Mouse (Mus musculus) hindbrain, embryonic 13.5 days (tissue): ENCODE results near the gene Sipa1l3. TPM values are rescaled to one million over a fixed set of nuclear protein-coding genes. Genes with fewer than 3 reads are reported as not detected.
A peak's percentile ranks its signal among the peaks of the same experiment; 100 is the strongest.

Experiments used
- ATAC-seq: fragments of 200-750 bp; cut with Nextera tagmentation; 2 replicates; pipeline ENCODE4 v1.8.0; 2017; ENCODE audit warnings: moderate TSS enrichment; ENCODE audit not compliant: low FRiP score
- H3K27ac ChIP-seq: fragments of 300-500 bp; sonication (generic); 2 replicates; pipeline ENCODE4 v1.5.1; 2015; ENCODE audit warnings: inconsistent platforms, mild to moderate bottlenecking, moderate library complexity
- H3K27me3 ChIP-seq: fragments of 300-500 bp; sonication (generic); 2 replicates; pipeline ENCODE4 v1.6.1; 2015; ENCODE audit warnings: mild to moderate bottlenecking, inconsistent platforms
- H3K36me3 ChIP-seq: fragments of 300-500 bp; sonication (generic); 2 replicates; pipeline ENCODE4 v1.6.1; 2015; ENCODE audit warnings: mild to moderate bottlenecking, inconsistent platforms
- H3K4me1 ChIP-seq: fragments of 300-500 bp; sonication (generic); replicated peaks from 2 replicates; pipeline ENCODE4 v1.6.1; 2015; ENCODE audit warnings: inconsistent platforms
- H3K4me2 ChIP-seq: fragments of 300-500 bp; sonication (generic); 2 replicates; pipeline ENCODE4 v1.6.1; 2015; ENCODE audit warnings: inconsistent platforms, mild to moderate bottlenecking, moderate library complexity
- H3K4me3 ChIP-seq: fragments of 300-500 bp; sonication (generic); 2 replicates; pipeline ENCODE4 v1.5.1; 2015; ENCODE audit warnings: mild to moderate bottlenecking, inconsistent platforms
- H3K9ac ChIP-seq: fragments of 300-500 bp; sonication (generic); 2 replicates; pipeline ENCODE4 v1.6.1; 2015; ENCODE audit warnings: mild to moderate bottlenecking, inconsistent platforms
- H3K9me3 ChIP-seq: fragments of 300-500 bp; sonication (generic); 2 replicates; pipeline ENCODE4 v1.6.1; 2016; ENCODE audit warnings: inconsistent platforms
- WGBS: fragments of 180-500 bp; shearing (Covaris S2); methylation state at CpG from one replicate; pipeline ENCODE4 v1.1.7; 2015; 5-methylcytosine and 5-hydroxymethylcytosine counted together
- polyA plus RNA-seq: library from polyadenylated mRNA; unstranded; fragments of >200 nt; fragmentation: Nextera tagmentation; extraction: Ambion mirVana; gene quantifications from 2 replicates; pipeline ENCODE4 v1.2.1, GENCODE M21; 2015

Sipa1l3 gene
- polyA plus RNA-seq, 1 experiment from 2014 or later = 13.7 TPM

DNA sequence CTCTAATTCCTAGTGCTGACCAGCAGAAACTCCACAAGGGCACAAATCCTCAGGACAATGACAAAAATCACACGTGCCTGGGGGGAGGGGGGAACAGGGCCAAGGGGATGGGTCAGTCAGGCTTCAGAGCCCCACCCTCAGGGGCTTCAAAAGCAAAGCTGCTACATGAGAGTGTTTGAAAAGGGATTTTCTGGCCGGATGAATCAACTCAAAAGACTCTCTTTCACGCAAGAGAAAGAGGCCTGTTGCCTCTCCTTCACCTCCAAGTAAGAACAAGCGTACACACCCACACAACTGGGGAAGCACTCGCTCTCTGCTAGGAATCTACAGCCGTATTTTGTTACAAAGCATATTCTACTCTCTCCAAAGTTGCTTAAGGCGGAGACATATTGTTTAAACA, 28.6 kb downstream of the Sipa1l3 start:
- Histone ChIP-seq H3K4me2 (no peak overlapping the region), H3K9me3 (no peaks in the 10 kb centered on the region), H3K27me3 (peaks cover 21% of the 10 kb centered on the region; the same call in 1 of the 2 replicates), H3K27ac (no peak overlapping the region), H3K4me1 (peaks cover 11% of the 10 kb centered on the region), H3K4me3 (no peak overlapping the region), H3K36me3 (peaks cover 5% of the 10 kb centered on the region; the same call in 1 of the 2 replicates), H3K9ac (no peak overlapping the region)
- 12% methylated on average over 7 of the region's 7 CpGs for WGBS
- ATAC-seq = no peak

DNA sequence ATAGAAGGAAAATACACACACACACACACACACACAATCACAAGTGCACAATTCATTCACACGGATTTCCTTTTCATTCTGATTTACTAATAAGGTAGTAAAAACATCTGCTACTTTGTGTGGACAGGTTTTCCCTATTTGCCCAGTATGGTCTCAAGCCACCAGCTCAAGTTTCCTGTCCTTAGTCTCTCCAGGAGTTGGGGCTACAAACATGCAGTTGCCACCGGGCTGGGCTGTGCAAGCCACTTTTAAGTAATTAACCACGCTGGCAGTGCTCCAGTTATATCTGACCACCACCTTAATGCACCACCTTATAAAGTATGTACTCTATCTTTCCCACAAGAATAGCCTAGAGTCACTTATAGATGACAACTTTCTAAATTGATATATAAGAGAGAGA, 29.1 kb downstream of the Sipa1l3 start:
- 17% methylated on average over 3 of the region's 3 CpGs for WGBS
- Histone ChIP-seq H3K27ac (no peak overlapping the region), H3K4me2 (no peak overlapping the region), H3K4me3 (no peak overlapping the region), H3K27me3 (peaks cover 21% of the 10 kb centered on the region; the same call in 1 of the 2 replicates), H3K9ac (no peak overlapping the region), H3K9me3 (no peaks in the 10 kb centered on the region), H3K4me1 (peaks cover 12% of the 10 kb centered on the region), H3K36me3 (no peaks in the 10 kb centered on the region)
- no peak for ATAC-seq

DNA sequence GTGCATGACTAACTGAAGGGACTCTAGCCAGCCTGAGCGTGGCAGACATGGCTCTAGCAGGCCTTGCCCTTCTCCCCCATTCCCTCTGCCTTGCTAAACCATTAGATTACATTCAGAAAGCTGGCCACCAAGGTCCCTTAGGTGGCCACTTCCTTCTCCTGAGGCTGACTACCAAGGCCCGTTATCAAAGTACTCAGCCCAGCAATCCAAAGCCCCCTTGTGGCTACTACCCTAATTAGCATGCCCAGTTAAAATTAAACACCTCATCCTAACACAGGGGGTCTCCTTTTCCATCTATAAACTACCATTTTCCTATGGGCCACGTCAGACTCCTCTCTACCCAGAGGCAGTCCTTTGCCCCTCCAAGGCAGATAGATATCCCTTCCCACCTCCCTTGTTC, 31.7 kb downstream of the Sipa1l3 start:
- H3K4me1 ChIP-seq = peaks cover 25% of the 10 kb centered on the region
- no peak overlapping the region for H3K4me3 ChIP-seq
- H3K4me2 ChIP-seq = no peak overlapping the region
- no peak for ATAC-seq
- peaks cover 11% of the 10 kb centered on the region; the same call in 1 of the 2 replicates for H3K27me3 ChIP-seq
- no peaks in the 10 kb centered on the region for H3K9me3 ChIP-seq
- 71% methylated on average over 3 of the region's 3 CpGs for WGBS
- no peak overlapping the region for H3K9ac ChIP-seq
- H3K36me3 ChIP-seq = no peaks in the 10 kb centered on the region
- no peak overlapping the region for H3K27ac ChIP-seq

DNA sequence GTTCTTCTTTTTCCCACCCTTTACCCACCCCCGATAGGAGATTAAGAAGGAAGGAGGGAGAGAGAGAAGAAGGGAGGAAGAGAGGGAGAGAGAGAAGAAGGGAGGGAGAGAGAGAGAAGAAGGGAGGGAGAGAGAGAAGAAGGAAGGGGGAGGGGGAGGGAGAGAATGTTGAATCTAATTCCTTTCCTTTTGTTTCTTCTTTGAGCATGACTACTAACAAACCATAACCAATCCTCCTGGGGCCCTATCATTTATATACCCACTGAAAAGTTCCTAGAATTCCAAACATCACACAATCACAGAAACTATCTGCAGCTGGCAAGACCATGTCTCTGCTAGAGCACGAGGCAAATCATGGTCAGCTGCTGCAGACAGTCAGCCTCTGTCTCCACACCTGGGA, 32.7 kb downstream of the Sipa1l3 start:
- Histone ChIP-seq H3K4me1 (peaks cover 36% of the 10 kb centered on the region), H3K36me3 (no peaks in the 10 kb centered on the region), H3K27ac (no peak overlapping the region), H3K9ac (no peak overlapping the region), H3K9me3 (no peaks in the 10 kb centered on the region), H3K4me2 (no peak overlapping the region), H3K4me3 (no peak overlapping the region), H3K27me3 (peaks cover 7% of the 10 kb centered on the region; the same call in 1 of the 2 replicates)
- ATAC-seq = no peak
- 71% methylated on average over 2 of the region's 2 CpGs for WGBS

DNA sequence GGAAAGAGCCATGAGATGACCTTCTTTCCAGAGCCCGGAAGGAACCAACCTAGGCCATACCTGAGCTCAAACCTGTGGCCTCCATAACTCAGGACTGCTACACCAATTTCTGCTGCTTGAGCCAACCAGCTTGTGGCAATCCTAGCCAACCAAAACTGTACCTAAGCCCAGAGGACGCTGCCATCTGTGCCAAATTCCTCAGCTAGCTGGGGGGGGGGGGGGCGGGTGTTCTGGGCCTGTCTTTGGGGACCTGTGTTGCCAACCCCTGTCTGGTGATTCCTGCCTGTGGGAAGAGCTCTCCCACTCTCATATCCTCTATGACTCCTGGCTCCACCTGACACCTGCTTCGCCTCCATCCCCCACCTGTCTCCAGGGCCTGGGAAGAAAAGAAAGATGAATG, 34.9 kb downstream of the Sipa1l3 start:
- Histone ChIP-seq H3K9me3 (no peaks in the 10 kb centered on the region), H3K4me3 (no peak overlapping the region), H3K4me1 (peaks cover 34% of the 10 kb centered on the region), H3K27me3 (peaks cover 6% of the 10 kb centered on the region; the same call in 1 of the 2 replicates), H3K4me2 (no peak overlapping the region), H3K27ac (no peak overlapping the region), H3K36me3 (no peaks in the 10 kb centered on the region), H3K9ac (peak overlapping the region; percentile 14; the same call in 1 of the 2 replicates)
- 73% methylated on average over 4 of the region's 4 CpGs for WGBS
- no peak for ATAC-seq

DNA sequence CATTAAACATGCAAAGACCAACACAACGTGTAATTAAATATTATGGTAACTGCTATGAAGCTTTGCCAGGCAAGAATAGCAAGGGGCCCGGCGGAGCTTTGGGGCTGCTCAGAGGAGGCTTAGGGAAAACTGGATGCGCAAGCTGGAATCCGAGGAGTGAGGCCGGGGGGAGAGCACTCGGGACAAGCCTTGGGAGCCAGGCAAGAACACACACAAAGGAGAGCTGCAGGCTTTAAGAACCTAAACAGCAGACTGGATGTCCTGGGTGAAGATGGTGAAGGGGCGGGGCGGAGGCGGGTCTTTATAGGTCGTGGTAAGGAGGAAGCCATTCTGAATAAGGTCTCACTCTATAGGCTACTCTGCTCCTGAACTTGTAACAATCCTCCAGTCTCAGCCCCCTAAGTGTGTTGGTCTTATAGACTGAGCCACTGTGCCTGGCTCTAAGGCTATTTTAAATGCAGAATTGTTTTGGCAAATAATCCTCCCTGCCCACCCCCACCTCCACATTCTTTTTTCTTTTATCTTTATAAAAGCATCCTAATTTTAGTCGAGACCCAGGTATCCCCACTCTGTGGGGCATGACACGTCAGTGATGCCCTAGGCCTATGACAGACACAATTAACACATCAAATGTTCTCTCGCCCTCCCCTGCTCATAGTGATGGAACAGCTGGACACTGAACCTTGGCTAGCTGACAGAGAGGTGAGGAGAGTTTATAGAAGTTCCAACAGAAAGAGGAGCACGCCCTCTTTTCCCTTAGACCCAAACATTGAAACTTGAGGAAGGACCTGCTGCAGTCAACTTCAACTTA, 36.9 kb downstream of the Sipa1l3 start:
- WGBS = 43% methylated on average over 15 of the region's 15 CpGs
- H3K27ac ChIP-seq = peak overlapping the region; percentile 42; the same call in 1 of the 2 replicates

DNA sequence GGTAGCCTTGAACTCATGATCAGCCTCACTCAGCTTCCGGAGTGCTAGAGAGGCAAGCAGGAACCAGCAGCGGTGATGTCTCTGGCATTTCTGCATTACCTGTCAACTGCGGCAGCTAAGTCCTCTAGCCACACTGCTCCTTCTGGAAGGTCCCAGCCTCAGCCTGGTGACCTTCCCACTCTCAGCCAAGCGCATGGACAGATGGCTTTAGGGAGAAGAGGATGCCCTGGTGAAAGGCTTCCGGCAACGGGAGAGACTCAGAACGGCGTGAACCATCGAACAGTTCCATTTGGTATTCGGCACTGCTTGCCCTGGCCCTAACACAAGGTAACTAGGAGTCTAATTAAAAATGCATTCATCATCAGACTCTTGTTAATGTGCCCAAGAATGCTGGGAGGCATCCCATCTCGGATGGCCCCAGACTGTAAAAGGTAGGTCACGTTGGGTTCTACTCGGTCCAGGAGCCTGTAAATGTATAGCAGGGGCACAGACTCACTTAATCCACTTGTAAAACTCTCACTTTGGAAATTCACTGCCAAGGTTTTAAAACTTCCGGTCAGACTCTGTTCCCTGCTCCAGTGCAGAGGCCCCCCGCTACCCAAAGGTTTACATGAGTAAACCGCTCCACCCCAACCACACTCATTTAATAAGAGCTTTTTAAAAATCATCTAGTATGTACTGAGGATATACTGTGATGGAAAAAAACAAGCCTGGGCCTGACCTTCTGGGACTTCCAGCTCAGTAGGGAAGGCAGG, 37.7 kb downstream of the Sipa1l3 start:
- Histone ChIP-seq H3K9me3 (no peaks in the 10 kb centered on the region), H3K9ac (0 out of 2 replicates have a peak overlapping the region, but pooled peaks have one; percentile 36), H3K4me1 (peaks cover 32% of the 10 kb centered on the region), H3K27ac (peak overlapping the region; percentile 52), H3K4me2 (no peak overlapping the region), H3K36me3 (peaks cover 3% of the 10 kb centered on the region; the same call in 1 of the 2 replicates), H3K27me3 (no peaks in the 10 kb centered on the region), H3K4me3 (no peak overlapping the region)
- ATAC-seq = no peak
- WGBS = 78% methylated on average over 16 of the region's 16 CpGs

More for the DNA sequence above, 36.9 kb downstream of the Sipa1l3 start:
- H3K9me3 ChIP-seq = no peaks in the 10 kb centered on the region
- peaks cover 3% of the 10 kb centered on the region; the same call in 1 of the 2 replicates for H3K36me3 ChIP-seq
- no peak overlapping the region for H3K4me3 ChIP-seq
- 0 out of 2 replicates have a peak, but pooled peaks have one; percentile 31 for ATAC-seq
- no peaks in the 10 kb centered on the region for H3K27me3 ChIP-seq
- H3K4me1 ChIP-seq = peaks cover 32% of the 10 kb centered on the region
- no peak overlapping the region for H3K4me2 ChIP-seq
- 0 out of 2 replicates have a peak overlapping the region, but pooled peaks have one; percentile 36 for H3K9ac ChIP-seq

DNA sequence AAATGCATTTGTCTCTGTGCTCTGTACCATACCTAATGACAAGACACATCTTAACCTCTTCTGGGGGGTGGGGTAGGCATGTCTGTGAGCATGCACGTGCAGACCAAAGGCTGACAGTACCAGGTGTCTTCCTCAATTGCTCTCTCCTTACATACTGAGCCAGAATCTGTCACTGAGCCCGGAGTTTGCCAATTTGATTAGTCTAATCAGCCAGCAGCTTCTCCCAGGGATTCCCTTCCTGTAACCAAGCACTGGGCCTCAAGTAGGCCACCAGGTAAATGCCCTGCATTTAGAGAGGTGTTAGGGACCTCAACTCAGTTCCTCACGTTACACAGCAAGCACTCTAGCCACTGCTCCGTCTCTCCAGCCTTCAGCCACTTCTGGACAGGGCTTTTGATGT, 38.3 kb downstream of the Sipa1l3 start:
- no peak overlapping the region for H3K4me2 ChIP-seq
- H3K9ac ChIP-seq = 0 out of 2 replicates have a peak overlapping the region, but pooled peaks have one; percentile 8
- no peak overlapping the region for H3K4me3 ChIP-seq
- H3K27ac ChIP-seq = peak overlapping the region; percentile 52; the same call in 1 of the 2 replicates
- WGBS = 84% methylated on average over 4 of the region's 4 CpGs
- H3K36me3 ChIP-seq = peaks cover 3% of the 10 kb centered on the region; the same call in 1 of the 2 replicates
- H3K27me3 ChIP-seq = no peaks in the 10 kb centered on the region
- H3K9me3 ChIP-seq = no peaks in the 10 kb centered on the region
- no peak for ATAC-seq
- H3K4me1 ChIP-seq = peaks cover 32% of the 10 kb centered on the region

DNA sequence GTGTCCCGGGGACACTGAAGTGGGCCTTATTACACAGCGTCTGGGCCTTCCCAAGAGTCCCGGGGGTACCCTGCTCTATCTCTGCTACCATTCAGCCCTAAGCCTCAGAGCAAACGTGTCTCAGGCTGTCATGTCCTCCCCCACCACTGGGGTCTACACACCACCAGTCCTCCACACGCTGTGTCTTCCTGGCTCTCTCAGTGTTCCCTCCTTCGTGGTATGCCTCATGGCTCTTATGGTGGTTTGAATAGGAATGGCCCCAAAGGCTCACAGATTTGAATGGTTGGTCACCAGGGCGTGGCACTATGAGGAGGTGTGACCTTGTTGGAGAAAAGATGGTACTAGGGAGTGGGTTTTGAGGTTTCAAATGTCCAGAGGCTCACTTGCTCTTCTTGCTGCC, 43.4 kb downstream of the Sipa1l3 start:
- no peak overlapping the region for H3K4me2 ChIP-seq
- no peak overlapping the region for H3K9ac ChIP-seq
- peaks cover 3% of the 10 kb centered on the region; the same call in 1 of the 2 replicates for H3K36me3 ChIP-seq
- no peaks in the 10 kb centered on the region for H3K9me3 ChIP-seq
- H3K4me3 ChIP-seq = no peak overlapping the region
- ATAC-seq = no peak
- no peak overlapping the region for H3K27ac ChIP-seq
- H3K27me3 ChIP-seq = no peaks in the 10 kb centered on the region
- 91% methylated on average over 7 of the region's 7 CpGs for WGBS
- H3K4me1 ChIP-seq = peaks cover 23% of the 10 kb centered on the region

DNA sequence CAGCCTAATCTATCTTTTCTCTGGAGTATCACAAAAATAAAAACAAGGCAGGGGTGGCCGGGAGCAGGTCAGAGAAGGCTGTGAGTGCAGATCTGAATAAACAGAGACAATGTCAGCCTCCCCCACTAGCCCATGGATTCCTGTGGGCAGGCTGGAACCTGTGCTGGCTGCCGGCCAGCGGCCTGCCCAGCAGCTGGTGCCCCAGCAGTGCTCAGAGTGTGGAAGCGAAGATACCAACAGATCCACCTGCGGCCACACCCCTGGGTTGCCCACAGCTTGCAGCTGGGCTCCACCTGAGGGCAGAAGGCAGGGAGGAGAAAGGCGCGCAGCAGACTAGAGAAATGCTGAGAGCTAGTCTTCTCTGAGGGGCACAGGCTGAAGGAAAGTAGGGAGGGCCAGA, 47.1 kb downstream of the Sipa1l3 start:
- H3K4me2 ChIP-seq = no peak overlapping the region
- 0 out of 2 replicates have a peak overlapping the region, but pooled peaks have one; percentile 41 for H3K27ac ChIP-seq
- ATAC-seq = no peak
- H3K9me3 ChIP-seq = no peaks in the 10 kb centered on the region
- H3K27me3 ChIP-seq = no peaks in the 10 kb centered on the region
- H3K9ac ChIP-seq = 0 out of 2 replicates have a peak overlapping the region, but pooled peaks have one; percentile 3
- WGBS = 55% methylated on average over 7 of the region's 7 CpGs
- H3K4me1 ChIP-seq = peaks cover 31% of the 10 kb centered on the region
- no peak overlapping the region for H3K4me3 ChIP-seq
- H3K36me3 ChIP-seq = no peaks in the 10 kb centered on the region

DNA sequence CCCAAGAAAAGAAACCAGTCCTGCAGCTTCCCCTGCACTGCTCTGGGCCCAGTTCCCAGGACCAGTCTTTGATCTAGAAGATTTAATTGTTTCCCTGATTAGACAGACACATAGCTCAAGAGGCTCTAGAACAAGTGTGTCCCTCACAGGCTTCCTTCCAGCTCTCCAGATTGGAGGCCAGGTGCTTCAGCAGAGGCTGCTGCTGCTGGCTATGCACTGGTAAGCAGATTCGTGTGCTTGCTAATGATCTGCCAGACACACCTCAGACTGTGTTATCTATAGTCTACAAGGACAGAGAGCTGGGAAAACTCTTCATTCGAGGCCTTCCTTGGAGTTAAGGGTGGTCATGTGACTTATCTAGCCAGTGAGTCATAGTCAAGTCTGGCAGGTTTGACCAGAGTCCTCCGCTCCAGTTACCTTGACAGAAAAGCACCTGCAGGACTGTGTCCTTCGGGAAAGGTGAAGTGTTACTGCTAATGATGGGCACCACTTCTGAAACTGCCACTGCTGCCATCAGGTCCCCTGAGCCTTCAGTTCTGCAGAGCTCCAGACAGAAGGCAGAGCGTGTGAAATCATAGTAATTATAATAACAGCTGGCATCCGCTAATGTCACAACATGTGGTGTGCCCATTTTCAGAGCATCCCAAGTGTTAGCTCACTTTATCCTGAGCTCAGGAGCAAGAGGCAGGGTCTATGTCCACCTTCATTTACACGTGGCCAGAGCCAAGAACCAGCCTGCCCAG, 48.7 kb downstream of the Sipa1l3 start:
- H3K4me2 ChIP-seq = no peak overlapping the region
- 75% methylated on average over 7 of the region's 7 CpGs for WGBS
- no peaks in the 10 kb centered on the region for H3K9me3 ChIP-seq
- H3K9ac ChIP-seq = no peak overlapping the region
- no peak overlapping the region for H3K4me3 ChIP-seq
- H3K27me3 ChIP-seq = no peaks in the 10 kb centered on the region
- peaks cover 40% of the 10 kb centered on the region for H3K4me1 ChIP-seq
- H3K27ac ChIP-seq = peak overlapping the region; percentile 20; the same call in 1 of the 2 replicates
- ATAC-seq = peak; percentile 36; the same call in 1 of the 2 replicates
- H3K36me3 ChIP-seq = no peaks in the 10 kb centered on the region
